Mouse (Mus musculus) lung, postnatal 0 days (tissue): ENCODE measurements around the gene Dscaml1.

Experiments used
- CTCF ChIP-seq: IDR thresholded peaks from 2 replicates; pipeline ENCODE4 v1.5.1; 2016; ENCODE audit warnings: antibody characterized with exemption, mild to moderate bottlenecking
- EP300 ChIP-seq: IDR thresholded peaks from 2 replicates; pipeline ENCODE4 v1.6.1; 2016; ENCODE audit warnings: antibody characterized with exemption, mild to moderate bottlenecking, control low read depth

DNA sequence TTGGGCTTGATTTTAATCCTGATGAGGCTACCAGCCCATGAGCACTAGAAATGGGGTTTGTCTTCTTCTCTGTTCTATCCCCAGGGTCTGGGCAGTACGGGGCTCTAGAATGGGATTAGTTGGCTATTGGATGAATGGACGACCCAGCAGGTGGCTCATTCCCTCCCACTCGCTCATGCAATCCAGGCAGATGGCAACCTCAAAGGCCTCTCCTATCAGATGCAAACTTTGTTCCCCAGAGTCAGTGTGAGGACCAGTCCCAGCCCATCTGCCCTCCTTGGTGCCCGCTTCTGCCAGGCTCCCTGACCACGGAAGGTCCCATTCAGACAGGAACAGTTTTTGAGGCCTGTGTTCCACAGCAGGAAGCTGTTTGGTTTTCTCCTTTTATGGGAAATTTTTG lies 123.4 kb downstream of the Dscaml1 start:
- TF ChIP-seq CTCF, result no peak
- no peak for TF ChIP-seq EP300
